Mouse (Mus musculus): ENCODE data around the gene Nrxn3.

Gene Nrxn3

GRCm38 (mm10) chr12:89811815-89812549 lies 1089.3 kb downstream of the Nrxn3 start:
- in situ Hi-C loops (cut with MboI, MseI), result no loop called here

DNA sequence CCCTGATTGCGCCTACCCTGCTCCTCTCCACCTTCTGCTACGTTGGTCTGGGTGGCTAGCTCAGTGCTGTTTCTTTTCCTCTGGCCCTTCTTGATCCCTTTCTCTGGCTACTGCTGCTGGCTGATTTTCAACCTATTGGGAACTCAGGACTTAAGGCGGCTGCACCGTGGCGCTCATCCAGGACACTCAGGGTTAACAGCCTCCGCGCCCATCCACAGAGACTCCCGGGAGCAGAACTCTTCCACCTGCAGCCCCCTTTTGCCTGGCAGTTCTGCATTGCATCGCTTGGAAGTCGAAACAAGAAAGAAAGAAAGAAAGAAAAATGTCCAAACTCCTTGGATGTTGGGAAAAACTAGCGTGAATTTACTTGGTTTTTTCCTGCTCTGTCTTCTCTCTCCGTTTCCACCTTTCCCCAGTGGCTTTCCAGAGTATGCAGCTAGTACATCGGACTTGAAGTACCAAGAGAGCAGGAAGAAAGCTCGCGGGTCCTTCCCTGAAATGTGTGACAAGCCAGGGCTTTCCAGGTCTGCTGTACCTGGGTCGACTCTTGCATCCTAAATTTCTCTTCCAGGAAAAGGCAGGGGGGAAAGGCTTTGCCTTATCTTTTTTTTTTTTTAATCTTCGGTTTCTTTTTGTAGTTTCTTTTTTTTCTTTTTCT lies 1090.0 kb downstream of the Nrxn3 start:
- in situ Hi-C loops (cut with MboI, MseI), result no loop called here

GRCm38 (mm10) chr12:89813294-89813693 lies 1090.6 kb downstream of the Nrxn3 start:
- in situ Hi-C loops (cut with MboI, MseI), result no loop called here

DNA sequence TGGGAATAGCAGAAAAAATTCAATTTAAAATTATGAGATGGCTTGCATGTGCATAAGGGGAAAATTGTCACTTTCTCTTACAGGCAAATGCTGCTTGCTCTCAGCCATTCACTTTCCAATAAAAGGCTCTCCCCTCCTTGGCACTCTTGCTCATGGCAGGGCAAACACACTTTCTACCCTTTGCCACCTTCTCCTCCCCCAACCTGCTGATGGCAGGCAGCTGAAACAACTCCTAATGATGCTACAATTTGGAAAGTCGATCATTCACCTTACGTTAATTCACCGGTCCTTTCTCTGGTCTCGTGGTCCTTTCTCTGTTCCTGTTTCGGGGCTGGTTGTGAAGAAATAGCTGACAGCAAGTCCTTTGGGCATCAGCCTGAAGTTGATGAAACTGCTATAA lies 1091.0 kb downstream of the Nrxn3 start:
- in situ Hi-C loops (cut with MboI, MseI), result no loop called here

GRCm38 (mm10) chr12:89814536-89814935 lies 1091.9 kb downstream of the Nrxn3 start:
- in situ Hi-C loops (cut with MboI, MseI), result no loop called here

GRCm38 (mm10) chr12:89817072-89817773 lies 1094.5 kb downstream of the Nrxn3 start:
- in situ Hi-C loops (cut with MboI, MseI), result no loop called here

DNA sequence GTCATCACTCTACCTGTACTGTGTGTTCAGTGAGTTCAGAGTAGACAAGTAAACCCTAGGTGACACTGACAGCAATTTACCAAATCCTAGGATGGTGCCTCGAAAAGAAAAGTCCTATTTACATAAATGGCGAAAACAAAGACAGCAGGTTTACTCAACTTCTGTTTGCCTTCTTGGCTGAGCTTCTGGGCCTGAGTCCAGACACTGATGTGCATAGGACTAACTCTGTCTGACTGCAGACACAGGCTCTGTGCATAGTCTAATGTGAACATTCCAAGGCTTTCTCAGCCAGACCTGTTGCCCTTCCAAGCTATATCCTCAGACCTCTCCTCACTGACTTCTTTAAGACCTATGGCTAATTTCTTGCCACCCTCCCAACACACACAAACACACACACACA lies 1095.5 kb downstream of the Nrxn3 start:
- in situ Hi-C loops (cut with MboI, MseI), result no loop called here

DNA sequence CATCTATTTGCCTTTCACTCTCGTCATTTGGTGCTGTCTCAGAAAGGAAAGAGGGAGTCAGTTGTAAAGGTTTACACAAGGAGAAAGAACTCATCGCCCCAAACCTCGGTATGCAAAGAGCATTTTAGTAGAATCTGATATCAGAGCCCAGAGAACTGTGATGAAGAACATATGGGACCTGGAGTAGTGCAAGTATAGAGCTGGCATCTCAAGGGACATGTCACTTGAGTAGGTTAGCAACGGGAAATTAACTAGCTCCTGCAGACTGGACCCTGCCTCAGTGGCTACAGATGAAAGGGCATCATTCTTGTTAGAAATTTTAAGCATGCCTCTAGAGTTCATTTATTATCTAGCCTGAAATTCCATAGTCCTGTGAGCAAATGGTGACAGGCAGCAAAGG lies 1099.5 kb downstream of the Nrxn3 start:
- in situ Hi-C loops (cut with MboI, MseI), result no loop called here

- in situ Hi-C loops (cut with MboI, MseI), result no loop called here
Observed at GRCm38 (mm10) chr12:89829927-89830326, 1107.3 kb downstream of the Nrxn3 start.

DNA sequence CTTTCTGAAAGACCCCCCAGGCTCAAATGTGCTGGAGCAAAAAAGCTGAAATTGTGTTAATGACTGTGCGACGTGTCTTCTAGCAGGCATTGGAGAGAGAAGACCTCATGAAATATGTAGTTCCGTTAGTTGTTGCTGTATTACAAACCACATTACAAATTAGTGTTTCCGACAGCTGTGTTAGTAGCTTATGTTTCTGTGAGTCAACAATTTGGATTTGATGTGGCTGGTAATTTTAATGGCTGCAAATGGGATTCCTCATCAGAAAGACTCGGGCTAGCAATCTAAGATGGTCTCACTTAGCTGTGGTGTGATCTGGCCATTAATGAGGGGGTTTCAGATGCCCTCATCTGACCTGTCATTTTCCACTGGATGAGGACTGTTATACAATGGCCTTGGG lies 1107.7 kb downstream of the Nrxn3 start:
- in situ Hi-C loops (cut with MboI, MseI), result no loop called here

DNA sequence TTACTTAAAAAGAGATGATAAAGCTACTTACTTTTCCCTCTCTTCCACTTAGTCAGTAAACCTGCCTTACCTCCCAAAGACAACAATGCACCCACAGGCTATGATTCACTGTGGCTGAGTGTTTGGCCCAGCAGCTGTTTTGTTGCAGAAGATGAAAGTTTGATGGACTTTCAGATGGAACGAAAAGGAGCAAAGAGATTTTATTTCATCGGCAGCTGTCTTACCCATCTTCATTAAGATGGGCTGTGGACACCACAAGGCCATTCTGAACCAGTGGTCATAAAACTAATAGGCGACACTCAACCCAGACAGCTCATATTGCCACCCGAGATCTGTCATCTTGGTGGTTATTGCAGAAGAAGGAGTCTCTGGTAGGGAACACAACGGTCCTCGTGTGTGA lies 1108.6 kb downstream of the Nrxn3 start:
- in situ Hi-C loops (cut with MboI, MseI), result no loop called here

DNA sequence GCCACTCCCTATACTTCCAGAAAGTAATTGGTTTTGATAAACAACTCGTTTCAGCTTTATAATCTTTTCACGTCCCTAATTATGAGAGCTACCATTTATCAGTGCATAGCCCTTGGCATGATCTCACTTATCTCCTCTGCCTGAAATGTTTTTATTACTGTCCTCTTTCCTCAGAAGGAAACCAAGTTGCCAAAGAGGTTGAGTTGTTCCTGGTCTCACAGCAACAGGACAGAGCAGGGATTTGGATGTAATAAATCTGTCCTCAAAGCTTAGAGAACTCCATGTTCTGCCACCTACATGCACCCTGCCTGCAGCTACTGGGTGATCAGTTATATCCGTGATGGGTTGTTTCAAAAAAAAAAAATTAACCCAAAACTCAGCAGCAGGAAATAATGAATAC lies 1113.6 kb downstream of the Nrxn3 start:
- in situ Hi-C loops (cut with MboI, MseI), result no loop called here

GRCm38 (mm10) chr12:89842861-89843260 lies 1120.2 kb downstream of the Nrxn3 start:
- in situ Hi-C loops (cut with MboI, MseI), result no loop called here

- in situ Hi-C loops (cut with MboI, MseI), result no loop called here
Observed at GRCm38 (mm10) chr12:89848116-89848515, 1125.4 kb downstream of the Nrxn3 start.

- in situ Hi-C loops (cut with MboI, MseI), result no loop called here
Observed at GRCm38 (mm10) chr12:89854355-89854754, 1131.7 kb downstream of the Nrxn3 start.

DNA sequence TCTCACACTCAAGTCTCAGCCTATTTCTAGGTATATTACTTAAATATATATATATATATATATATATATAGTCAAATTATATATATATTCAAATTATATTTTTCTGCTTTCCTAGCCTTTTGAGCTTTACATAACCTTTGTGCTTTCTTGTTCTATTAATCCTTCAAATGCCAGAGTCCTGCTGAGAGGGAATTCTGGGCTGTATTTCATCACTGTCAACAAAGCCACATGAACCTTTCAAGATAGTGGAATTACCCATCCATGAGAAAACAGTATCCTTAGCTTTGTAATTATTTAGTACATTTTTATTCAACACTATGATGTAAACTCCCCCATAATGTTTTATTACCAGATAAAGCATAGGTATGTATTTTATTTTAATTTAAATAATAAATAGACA lies 1144.4 kb downstream of the Nrxn3 start:
- in situ Hi-C loops (cut with MboI, MseI), result no loop called here

DNA sequence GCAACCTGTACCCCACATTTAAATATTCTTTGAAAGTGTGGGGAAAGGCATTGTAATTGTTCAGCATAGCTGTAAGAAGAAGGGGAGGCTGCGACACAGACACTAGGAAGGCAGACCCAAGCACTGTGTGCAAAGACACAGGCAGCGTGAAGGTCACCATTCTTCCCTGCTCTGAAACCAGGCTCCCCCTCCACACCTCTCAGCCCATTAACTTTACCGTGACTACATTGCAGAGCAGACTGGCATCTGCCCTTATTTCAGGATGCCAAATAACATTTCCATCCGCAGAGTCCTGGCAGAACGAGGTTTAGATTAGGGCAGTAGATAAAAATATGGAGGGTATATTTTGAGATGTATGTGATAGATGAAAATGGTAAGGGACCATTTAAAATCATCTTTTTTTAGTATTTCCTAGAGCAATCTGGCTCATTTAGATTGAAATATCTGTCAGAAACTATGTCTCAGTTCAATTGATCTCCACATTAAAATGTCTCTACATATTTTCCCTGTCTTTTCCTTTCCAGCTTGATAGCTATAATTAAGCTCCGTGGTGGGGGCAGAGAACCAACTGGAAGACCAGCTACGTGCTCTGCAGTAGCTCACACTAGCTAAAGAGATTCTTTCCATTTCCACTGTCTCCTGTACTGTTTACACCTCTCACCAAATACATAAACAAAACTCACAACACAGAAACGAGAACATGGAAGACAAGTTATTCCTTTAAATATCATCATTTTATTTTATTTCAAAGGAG lies 1160.1 kb downstream of the Nrxn3 start:
- in situ Hi-C loops (cut with MboI, MseI), result no loop called here

GRCm38 (mm10) chr12:89884576-89884975 lies 1161.9 kb downstream of the Nrxn3 start:
- in situ Hi-C loops (cut with MboI, MseI), result no loop called here

- in situ Hi-C loops (cut with MboI, MseI), result no loop called here
Observed at GRCm38 (mm10) chr12:89888647-89889046, 1166.0 kb downstream of the Nrxn3 start.

DNA sequence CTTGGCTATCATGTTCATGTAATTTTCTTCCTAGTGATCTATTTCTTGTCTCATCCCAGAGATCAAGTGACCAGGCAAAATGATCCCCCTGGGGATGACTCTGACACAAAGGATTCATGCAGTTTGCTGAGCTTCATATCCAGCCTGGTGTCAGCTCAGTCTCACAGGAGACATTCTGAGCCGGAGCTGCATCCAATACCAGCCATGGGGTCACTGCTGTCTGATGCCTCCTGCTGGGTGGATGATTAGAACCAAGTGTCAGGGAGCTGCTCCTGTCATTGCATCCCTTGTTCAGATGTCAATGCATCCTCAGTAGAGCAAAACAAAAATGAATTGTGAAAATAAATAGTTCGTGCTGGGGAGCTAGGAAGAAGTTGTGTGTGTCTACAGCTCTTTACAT lies 1174.2 kb downstream of the Nrxn3 start:
- in situ Hi-C loops (cut with MboI, MseI), result no loop called here

- in situ Hi-C loops (cut with MboI, MseI), result no loop called here
Observed at GRCm38 (mm10) chr12:89909578-89909977, 1186.9 kb downstream of the Nrxn3 start.

Measured in T-helper 2 cell (primary cell).